Mouse (Mus musculus) embryonic facial prominence, embryonic 13.5 days (tissue): ENCODE results near the gene Mettl25. TPM values are rescaled to one million over a fixed set of nuclear protein-coding genes. Genes with fewer than 3 reads are reported as not detected.

ENCODE experiments used
- ATAC-seq: fragments of 200-750 bp; cut with Nextera tagmentation; 2 replicates; pipeline ENCODE4 v1.8.0; 2017; ENCODE audit warnings: low read depth; ENCODE audit not compliant: insufficient number of reproducible peaks, insufficient read depth, low FRiP score, low TSS enrichment
- H3K27ac ChIP-seq: fragments of 300-500 bp; sonication (generic); 2 replicates; pipeline ENCODE4 v1.5.1; 2015; ENCODE audit warnings: moderate library complexity, mild to moderate bottlenecking, inconsistent platforms
- H3K27me3 ChIP-seq: fragments of 300-500 bp; sonication (generic); 2 replicates; pipeline ENCODE4 v1.6.1; 2015; ENCODE audit warnings: mild to moderate bottlenecking, inconsistent platforms
- H3K36me3 ChIP-seq: fragments of 300-500 bp; sonication (generic); 2 replicates; pipeline ENCODE4 v1.6.1; 2015; ENCODE audit warnings: mild to moderate bottlenecking, inconsistent platforms
- H3K4me1 ChIP-seq: fragments of 300-500 bp; sonication (generic); 2 replicates; pipeline ENCODE4 v1.6.1; 2015; ENCODE audit warnings: inconsistent platforms
- H3K4me2 ChIP-seq: fragments of 300-500 bp; sonication (generic); 2 replicates; pipeline ENCODE4 v1.6.1; 2015; ENCODE audit warnings: moderate library complexity, mild to moderate bottlenecking, inconsistent platforms
- H3K4me3 ChIP-seq: fragments of 300-500 bp; sonication (generic); 2 replicates; pipeline ENCODE4 v1.5.1; 2015; ENCODE audit warnings: mild to moderate bottlenecking, inconsistent platforms
- H3K9ac ChIP-seq: fragments of 300-500 bp; sonication (generic); 2 replicates; pipeline ENCODE4 v1.6.1; 2015; ENCODE audit warnings: mild to moderate bottlenecking, inconsistent platforms
- H3K9me3 ChIP-seq: fragments of 300-500 bp; sonication (generic); 2 replicates; pipeline ENCODE4 v1.6.1; 2016; ENCODE audit warnings: inconsistent platforms
- WGBS: fragments of 180-500 bp; shearing (Covaris S2); methylation state at CpG from one replicate; pipeline ENCODE4 v1.1.7; 2015; ENCODE audit warnings: mixed read lengths; 5-methylcytosine and 5-hydroxymethylcytosine counted together
- polyA plus RNA-seq: library from polyadenylated mRNA; unstranded; fragments of >200 nt; fragmentation: Nextera tagmentation; extraction: Ambion mirVana; gene quantifications from 2 replicates; pipeline ENCODE4 v1.2.1, GENCODE M21; 2015

The Mettl25 gene
- polyA plus RNA-seq, 1 experiment from 2014 or later, result 13.7 TPM

DNA sequence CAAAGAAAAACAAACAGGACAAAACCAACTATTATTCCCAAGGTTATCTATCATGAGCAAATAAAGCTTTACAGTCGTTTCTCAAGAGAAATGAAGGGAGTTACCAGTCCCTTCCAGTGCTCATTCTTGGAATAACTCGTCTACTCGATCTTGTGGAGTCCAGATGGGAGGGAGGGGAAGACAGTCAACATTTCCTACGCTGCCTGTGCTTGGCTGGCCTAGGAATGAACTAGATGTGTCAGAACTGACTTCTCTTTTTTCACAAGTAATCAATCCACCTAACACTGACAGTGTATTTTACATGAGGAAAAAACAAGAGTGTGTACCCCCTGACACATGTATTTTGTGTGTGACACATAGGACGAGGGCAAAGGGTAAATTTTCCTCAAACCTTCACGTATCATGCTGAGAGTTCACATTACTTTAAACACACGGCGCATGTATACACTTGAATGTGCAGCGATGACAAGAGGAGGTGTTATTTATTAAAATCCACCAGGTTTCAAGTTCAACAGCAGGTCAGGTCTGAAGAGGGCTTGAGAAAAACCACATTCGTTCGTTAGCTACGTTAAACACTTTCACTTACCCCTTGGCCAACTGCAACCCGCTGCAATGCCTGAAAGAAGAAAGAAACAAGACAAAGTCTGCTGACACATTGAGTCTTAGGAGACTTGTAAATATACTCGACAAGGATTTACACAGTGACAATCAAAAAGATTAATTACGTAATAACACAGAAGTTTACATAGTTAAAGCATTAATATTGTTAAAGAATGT, 47.2 kb downstream of the Mettl25 start:
- H3K36me3 ChIP-seq, result no peaks in the 10 kb centered on the region
- no peaks in the 10 kb centered on the region for H3K9me3 ChIP-seq
- H3K4me1 ChIP-seq, result no peaks in the 10 kb centered on the region
- H3K27ac ChIP-seq, result no peak overlapping the region
- no peak overlapping the region for H3K4me3 ChIP-seq
- H3K27me3 ChIP-seq, result no peaks in the 10 kb centered on the region
- H3K4me2 ChIP-seq, result no peak overlapping the region
- no peak for ATAC-seq
- 76% methylated on average over 15 of the region's 15 CpGs for WGBS
- H3K9ac ChIP-seq, result no peak overlapping the region

- 84% methylated on average over 17 of the region's 17 CpGs for WGBS
- no peak overlapping the region for H3K4me2 ChIP-seq
- no peaks in the 10 kb centered on the region for H3K36me3 ChIP-seq
- no peaks in the 10 kb centered on the region for H3K4me1 ChIP-seq
- no peak for ATAC-seq
- H3K4me3 ChIP-seq, result no peak overlapping the region
- no peak overlapping the region for H3K27ac ChIP-seq
- H3K9ac ChIP-seq, result no peak overlapping the region
- H3K9me3 ChIP-seq, result no peaks in the 10 kb centered on the region
- no peaks in the 10 kb centered on the region for H3K27me3 ChIP-seq
Measured at GRCm38 (mm10) chr10:105788744-105789486, 52.3 kb downstream of the Mettl25 start.

DNA sequence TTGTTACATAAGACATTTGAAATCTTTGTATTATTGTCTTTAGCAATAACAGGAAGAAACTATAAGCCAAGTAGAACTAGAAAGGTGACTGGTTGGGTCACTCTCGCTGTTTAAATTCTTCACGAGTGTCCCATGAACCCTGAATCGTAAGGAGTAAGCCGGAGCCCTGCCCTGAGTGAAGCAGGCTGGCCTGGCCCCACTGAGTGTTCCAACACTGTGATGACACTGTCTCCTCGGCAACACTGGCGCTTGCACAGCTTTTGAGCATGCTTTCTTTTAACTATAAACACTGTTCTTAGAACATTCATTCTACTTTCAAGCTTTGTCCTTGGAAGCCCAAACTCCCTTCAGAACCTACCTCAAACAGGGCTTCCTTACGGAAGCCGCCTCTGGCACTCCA, 57.4 kb downstream of the Mettl25 start:
- 86% methylated on average over 8 of the region's 8 CpGs for whole genome bisulfite sequencing
- Histone ChIP-seq H3K4me2 (no peak overlapping the region), H3K27ac (no peak overlapping the region), H3K4me1 (no peaks in the 10 kb centered on the region), H3K36me3 (no peaks in the 10 kb centered on the region), H3K9ac (no peak overlapping the region), H3K27me3 (no peaks in the 10 kb centered on the region), H3K9me3 (no peaks in the 10 kb centered on the region), H3K4me3 (no peak overlapping the region)
- ATAC-seq, result no peak

GRCm38 (mm10) chr10:105774382-105774781, 66.8 kb downstream of the Mettl25 start:
- no peak overlapping the region for H3K9ac ChIP-seq
- no peaks in the 10 kb centered on the region for H3K27me3 ChIP-seq
- no peaks in the 10 kb centered on the region for H3K9me3 ChIP-seq
- WGBS, result 14% methylated on average over 6 of the region's 6 CpGs
- no peaks in the 10 kb centered on the region for H3K36me3 ChIP-seq
- no peak overlapping the region for H3K4me2 ChIP-seq
- H3K4me1 ChIP-seq, result no peaks in the 10 kb centered on the region
- ATAC-seq, result no peak
- H3K4me3 ChIP-seq, result no peak overlapping the region
- no peak overlapping the region for H3K27ac ChIP-seq

DNA sequence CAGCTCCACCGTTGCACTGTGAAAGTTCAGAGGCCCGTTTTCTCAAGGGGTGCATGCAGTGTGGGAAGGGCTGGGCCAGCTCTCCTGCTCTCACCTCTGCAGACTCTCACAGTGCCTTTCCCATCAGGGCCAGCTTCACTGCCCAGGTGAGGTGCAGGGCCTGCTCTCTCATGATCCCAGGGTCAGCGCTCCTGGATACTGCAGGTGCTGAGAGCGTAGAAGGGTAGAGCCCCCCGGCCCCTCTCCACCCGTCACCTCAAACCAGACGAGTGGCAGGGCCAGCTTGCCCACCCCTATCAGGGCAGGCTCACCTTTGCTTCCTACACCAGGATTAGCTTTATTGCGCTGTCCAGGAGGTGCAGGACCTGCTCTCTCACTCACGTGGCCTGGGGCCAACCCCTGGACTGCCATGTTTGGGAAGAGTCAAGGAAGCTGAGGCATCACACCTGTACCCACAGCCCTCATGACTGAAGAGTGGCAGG, 68.3 kb downstream of the Mettl25 start:
- H3K27me3 ChIP-seq, result no peaks in the 10 kb centered on the region
- H3K9me3 ChIP-seq, result no peaks in the 10 kb centered on the region
- H3K4me3 ChIP-seq, result no peak overlapping the region
- H3K36me3 ChIP-seq, result no peaks in the 10 kb centered on the region
- no peaks in the 10 kb centered on the region for H3K4me1 ChIP-seq
- ATAC-seq, result no peak
- H3K9ac ChIP-seq, result no peak overlapping the region
- H3K4me2 ChIP-seq, result no peak overlapping the region
- H3K27ac ChIP-seq, result no peak overlapping the region
- WGBS, result 82% methylated on average over 9 of the region's 9 CpGs

DNA sequence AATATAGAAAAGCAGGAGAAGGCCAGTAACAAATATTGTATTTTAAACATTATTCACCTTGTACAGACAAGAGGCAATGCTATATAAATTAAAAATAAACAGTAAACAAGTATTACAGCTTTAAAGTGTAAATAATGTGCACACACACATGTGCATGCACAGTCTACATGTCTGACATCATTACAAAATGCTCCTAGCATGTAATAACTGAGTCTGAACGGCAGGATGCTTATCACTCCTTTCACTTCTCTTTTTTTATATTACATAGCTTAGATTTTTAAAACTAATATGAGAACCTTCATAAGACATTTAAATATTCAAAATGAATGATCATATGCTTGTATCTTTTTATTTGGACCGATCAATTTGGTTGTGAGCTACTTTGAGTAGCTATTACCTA, 77.2 kb downstream of the Mettl25 start:
- ATAC-seq, result no peak
- H3K9ac ChIP-seq, result no peak overlapping the region
- no peak overlapping the region for H3K4me3 ChIP-seq
- no peaks in the 10 kb centered on the region for H3K36me3 ChIP-seq
- no peak overlapping the region for H3K4me2 ChIP-seq
- H3K4me1 ChIP-seq, result no peaks in the 10 kb centered on the region
- H3K27ac ChIP-seq, result no peak overlapping the region
- WGBS, result 85% methylated on average over 2 of the region's 2 CpGs
- H3K9me3 ChIP-seq, result no peaks in the 10 kb centered on the region
- no peaks in the 10 kb centered on the region for H3K27me3 ChIP-seq

GRCm38 (mm10) chr10:105760460-105760859, 80.7 kb downstream of the Mettl25 start:
- H3K9me3 ChIP-seq, result no peaks in the 10 kb centered on the region
- no peak for ATAC-seq
- no peak overlapping the region for H3K4me2 ChIP-seq
- no peak overlapping the region for H3K27ac ChIP-seq
- WGBS, result 75% methylated on average over 2 of the region's 2 CpGs
- no peak overlapping the region for H3K9ac ChIP-seq
- H3K36me3 ChIP-seq, result no peaks in the 10 kb centered on the region
- H3K4me1 ChIP-seq, result no peaks in the 10 kb centered on the region
- H3K27me3 ChIP-seq, result no peaks in the 10 kb centered on the region
- no peak overlapping the region for H3K4me3 ChIP-seq

- Histone ChIP-seq H3K9ac (no peak overlapping the region), H3K9me3 (no peaks in the 10 kb centered on the region), H3K36me3 (no peaks in the 10 kb centered on the region), H3K27ac (no peak overlapping the region), H3K4me3 (no peak overlapping the region), H3K4me1 (no peaks in the 10 kb centered on the region), H3K4me2 (no peak overlapping the region), H3K27me3 (no peaks in the 10 kb centered on the region)
- no peak for ATAC-seq
- WGBS, result 82% methylated on average over 7 of the region's 7 CpGs
Measured at GRCm38 (mm10) chr10:105760046-105760445, 81.1 kb downstream of the Mettl25 start.

DNA sequence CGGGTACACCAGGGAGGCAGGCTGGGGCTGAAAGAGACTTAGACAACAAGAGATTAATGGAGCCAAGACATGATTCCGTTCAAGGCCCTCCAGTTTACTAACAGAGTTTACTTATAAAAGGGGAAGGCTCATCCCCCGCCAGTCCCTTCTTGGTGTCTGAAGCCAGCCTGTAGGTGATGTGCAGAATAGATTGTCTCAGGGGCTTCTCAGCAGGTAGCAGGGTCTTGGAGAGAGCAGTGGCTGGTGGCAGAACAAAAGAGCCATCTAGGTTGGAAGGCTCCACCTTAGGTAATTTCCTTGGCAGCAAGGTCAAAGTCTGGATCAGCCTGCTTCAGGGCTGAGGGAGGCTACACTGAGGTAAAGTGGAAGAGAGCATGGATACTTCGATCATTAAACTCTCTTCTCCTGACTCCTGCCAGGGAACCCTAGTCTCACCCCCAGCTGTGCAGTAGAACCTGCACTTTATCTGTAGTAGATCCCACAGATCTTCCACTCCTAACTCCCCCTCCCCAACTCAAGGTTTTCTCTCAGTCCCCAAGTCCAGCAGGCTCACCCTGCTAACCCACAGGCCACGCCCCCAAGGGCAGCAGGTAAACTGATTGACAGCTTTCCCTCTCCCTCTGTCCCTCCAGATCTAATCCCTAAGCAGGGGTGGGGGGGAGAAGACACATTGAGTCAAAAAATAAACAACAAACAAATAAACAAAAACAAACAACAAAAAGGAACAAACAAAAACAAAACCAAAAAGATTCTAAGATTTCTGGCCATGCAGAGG, 87.2 kb downstream of the Mettl25 start:
- ATAC-seq, result no peak
- no peaks in the 10 kb centered on the region for H3K27me3 ChIP-seq
- H3K36me3 ChIP-seq, result no peaks in the 10 kb centered on the region
- no peak overlapping the region for H3K4me2 ChIP-seq
- no peak overlapping the region for H3K9ac ChIP-seq
- 80% methylated on average over 5 of the region's 5 CpGs for WGBS
- no peaks in the 10 kb centered on the region for H3K9me3 ChIP-seq
- H3K27ac ChIP-seq, result no peak overlapping the region
- H3K4me3 ChIP-seq, result no peak overlapping the region
- H3K4me1 ChIP-seq, result no peaks in the 10 kb centered on the region

DNA sequence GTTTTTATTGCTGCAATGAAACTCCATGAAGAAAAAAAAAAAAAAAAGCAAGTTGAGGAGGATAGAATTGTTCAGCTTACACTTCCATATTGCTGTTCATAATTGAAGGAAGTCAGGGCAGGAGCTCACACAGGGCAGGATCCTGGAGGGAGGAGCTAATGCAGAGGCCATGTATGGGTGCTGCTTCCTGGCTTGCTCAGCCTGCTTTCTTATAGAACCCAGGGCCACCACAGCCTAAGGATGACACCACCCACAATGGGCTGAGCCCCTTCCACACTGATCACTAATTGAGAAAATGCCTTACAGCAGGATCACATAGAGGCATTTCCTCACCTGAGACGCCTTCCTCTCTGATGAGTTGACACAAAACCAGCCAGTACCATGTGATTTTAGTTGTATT, 95.2 kb downstream of the Mettl25 start:
- H3K36me3 ChIP-seq, result no peaks in the 10 kb centered on the region
- H3K4me1 ChIP-seq, result no peaks in the 10 kb centered on the region
- no peak overlapping the region for H3K9ac ChIP-seq
- WGBS, result 71% methylated on average over 1 of the region's 1 CpGs
- no peak overlapping the region for H3K4me3 ChIP-seq
- no peak overlapping the region for H3K27ac ChIP-seq
- H3K4me2 ChIP-seq, result no peak overlapping the region
- no peaks in the 10 kb centered on the region for H3K27me3 ChIP-seq
- ATAC-seq, result no peak
- no peaks in the 10 kb centered on the region for H3K9me3 ChIP-seq

DNA sequence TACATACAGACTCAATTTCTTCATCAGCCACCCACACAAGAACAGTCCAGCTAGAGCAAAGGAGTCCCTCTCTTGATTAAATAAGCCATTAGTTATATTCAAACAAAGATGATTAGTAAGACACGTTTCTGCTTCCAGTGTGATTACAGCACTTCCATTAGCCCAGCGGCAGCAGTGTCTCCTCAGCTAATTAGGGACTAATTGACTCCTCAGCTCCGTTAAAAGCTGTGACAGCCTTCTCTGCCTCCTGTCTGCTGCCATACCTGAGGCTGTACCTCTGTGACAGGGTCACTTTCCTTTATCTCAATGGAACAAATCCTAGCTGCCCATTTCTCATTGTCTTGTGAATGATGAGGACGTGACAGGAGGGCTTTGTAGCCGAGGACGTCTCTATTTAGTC, 99.4 kb downstream of the Mettl25 start:
- 66% methylated on average over 6 of the region's 6 CpGs for WGBS
- Histone ChIP-seq H3K4me3 (no peak overlapping the region), H3K9ac (no peak overlapping the region), H3K36me3 (no peaks in the 10 kb centered on the region), H3K4me2 (no peak overlapping the region), H3K9me3 (no peaks in the 10 kb centered on the region), H3K27me3 (no peaks in the 10 kb centered on the region), H3K27ac (no peak overlapping the region), H3K4me1 (no peaks in the 10 kb centered on the region)
- ATAC-seq, result no peak
